Mouse (Mus musculus) heart, embryonic 11.5 days (tissue): ENCODE data around the gene Msl1. TPM values are rescaled to one million over a fixed set of nuclear protein-coding genes. Genes with fewer than 3 reads are reported as not detected.

Experiments
- ATAC-seq: fragments of 200-750 bp; cut with Nextera tagmentation; replicated peaks from 2 replicates; pipeline ENCODE4 v1.8.0; 2017; ENCODE audit warnings: moderate library complexity; ENCODE audit not compliant: insufficient number of reproducible peaks, low FRiP score, low TSS enrichment
- H3K27ac ChIP-seq: fragments of 300-500 bp; sonication (generic); 2 replicates; pipeline ENCODE4 v1.5.1; 2014; ENCODE audit warnings: mild to moderate bottlenecking, low read depth, low read length
- H3K27me3 ChIP-seq: fragments of 300-500 bp; sonication (generic); 2 replicates; pipeline ENCODE4 v1.6.1; 2014; ENCODE audit warnings: mild to moderate bottlenecking, low read length, mixed read lengths; ENCODE audit not compliant: control insufficient read depth, insufficient read depth
- H3K36me3 ChIP-seq: fragments of 300-500 bp; sonication (generic); 2 replicates; pipeline ENCODE4 v1.6.1; 2014; ENCODE audit warnings: mild to moderate bottlenecking, low read length, moderate library complexity, mixed read lengths; ENCODE audit not compliant: control insufficient read depth, insufficient read depth
- H3K4me1 ChIP-seq: fragments of 300-500 bp; sonication (generic); 2 replicates; pipeline ENCODE4 v1.6.1; 2014; ENCODE audit warnings: low read length; ENCODE audit not compliant: control insufficient read depth, insufficient read depth
- H3K4me2 ChIP-seq: fragments of 300-500 bp; sonication (generic); 2 replicates; pipeline ENCODE4 v1.6.1; 2014; ENCODE audit warnings: mild to moderate bottlenecking, moderate library complexity
- H3K4me3 ChIP-seq: fragments of 300-500 bp; sonication (generic); 2 replicates; pipeline ENCODE4 v1.5.1; 2014; ENCODE audit warnings: low read depth, low read length
- H3K9ac ChIP-seq: fragments of 300-500 bp; sonication (generic); 2 replicates; pipeline ENCODE4 v1.6.1; 2014; ENCODE audit warnings: mild to moderate bottlenecking, low read depth, low read length, moderate library complexity
- H3K9me3 ChIP-seq: fragments of 300-500 bp; sonication (generic); replicated peaks from 2 replicates; pipeline ENCODE4 v1.6.1; 2016; ENCODE audit warnings: low read length; ENCODE audit not compliant: control insufficient read depth
- WGBS: fragments of 180-500 bp; shearing (Covaris S2); extraction: QIAGEN DNeasy Blood & Tissue Kit; methylation state at CpG from one replicate; pipeline ENCODE4 v1.1.7; 2014; ENCODE audit not compliant: insufficient replicate concordance; 5-methylcytosine and 5-hydroxymethylcytosine counted together
- polyA plus RNA-seq: library from polyadenylated mRNA; unstranded; fragments of >200 nt; fragmentation: Nextera tagmentation; extraction: Ambion mirVana; gene quantifications from 2 replicates; pipeline ENCODE4 v1.2.1, GENCODE M21; 2014

Msl1 gene
- polyA plus RNA-seq, 1 experiment from 2014 or later: 15.9 TPM

DNA sequence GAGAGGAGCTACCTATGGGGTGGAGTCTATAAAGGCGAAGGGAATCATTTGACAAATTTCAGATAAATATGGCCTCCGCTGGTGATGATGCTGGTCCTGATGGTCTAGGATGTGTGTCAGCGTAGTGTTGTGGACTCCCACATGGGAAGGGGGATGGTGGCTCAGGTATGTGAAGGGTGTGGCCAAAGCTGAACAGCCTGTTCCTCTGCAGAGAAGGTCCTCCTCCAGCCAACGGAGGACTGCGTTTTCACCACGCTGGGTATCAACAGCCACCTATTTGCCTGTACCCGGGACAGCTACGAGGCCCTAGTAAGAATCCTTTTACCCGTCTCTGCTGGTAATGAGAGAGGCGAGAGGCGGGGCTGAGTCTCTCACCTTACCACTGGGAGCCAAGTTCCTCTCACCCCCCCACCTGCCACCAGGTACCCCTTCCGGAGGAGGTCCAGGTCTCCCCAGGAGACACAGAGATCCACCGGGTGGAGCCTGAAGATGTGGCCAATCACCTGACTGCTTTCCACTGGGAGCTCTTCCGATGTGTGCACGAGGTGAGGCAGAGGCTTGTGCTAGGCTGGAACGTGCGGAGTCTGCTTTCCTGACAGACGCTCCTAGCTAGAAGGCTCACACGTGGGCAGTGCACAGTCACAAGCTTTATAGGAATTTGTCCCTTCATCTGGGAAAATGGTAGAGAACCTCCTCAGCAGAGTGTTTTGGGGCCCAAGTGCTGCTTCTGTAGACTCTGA, 51.7 kb downstream of the Msl1 start:
- Histone ChIP-seq H3K27me3 (no peaks in the 10 kb centered on the region), H3K4me1 (peaks cover 6% of the 10 kb centered on the region), H3K4me2 (no peak overlapping the region), H3K9me3 (no peaks in the 10 kb centered on the region), H3K36me3 (no peaks in the 10 kb centered on the region), H3K4me3 (no peak overlapping the region), H3K27ac (no peak overlapping the region), H3K9ac (no peak overlapping the region)
- 46% methylated on average over 19 of the region's 19 CpGs for WGBS
- ATAC-seq: no peak

DNA sequence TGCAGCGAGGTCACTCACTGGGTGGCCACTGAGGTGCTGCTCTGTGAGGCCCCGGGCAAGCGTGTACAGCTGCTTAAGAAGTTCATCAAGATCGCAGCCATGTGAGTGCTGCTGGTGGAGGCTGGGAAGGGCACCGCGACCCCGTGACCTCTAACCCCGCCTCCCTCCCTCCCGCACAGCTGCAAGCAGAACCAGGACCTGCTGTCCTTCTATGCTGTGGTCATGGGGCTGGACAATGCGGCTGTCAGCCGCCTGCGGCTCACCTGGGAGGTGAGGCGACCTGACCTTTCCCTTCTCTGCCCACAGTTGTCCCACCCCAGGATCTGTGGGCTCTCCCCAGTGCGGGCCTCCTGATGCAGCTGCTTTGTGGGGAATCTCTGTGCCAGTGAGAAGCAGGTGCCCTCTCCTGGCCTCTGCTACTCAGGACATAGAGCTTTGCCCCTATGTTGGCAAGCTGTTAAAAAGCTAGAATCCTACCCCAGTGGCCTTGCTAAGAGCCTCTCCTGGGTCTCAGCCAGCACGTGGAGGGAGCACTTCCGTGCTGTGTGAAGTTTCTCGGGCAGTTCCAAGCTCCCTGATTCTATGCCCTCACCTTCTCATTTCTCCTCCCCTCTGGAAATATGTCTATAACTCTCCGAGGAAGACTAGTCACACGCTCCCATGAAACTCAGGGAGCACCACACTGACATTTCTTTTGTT, 54.0 kb downstream of the Msl1 start:
- WGBS: 13% methylated on average over 19 of the region's 19 CpGs
- H3K36me3 ChIP-seq: no peaks in the 10 kb centered on the region
- peak overlapping the region; percentile 39; the same call in 1 of the 2 replicates for H3K9ac ChIP-seq
- H3K4me1 ChIP-seq: peaks cover 12% of the 10 kb centered on the region
- no peaks in the 10 kb centered on the region for H3K9me3 ChIP-seq
- H3K4me2 ChIP-seq: peak overlapping the region; percentile 33
- H3K4me3 ChIP-seq: no peak overlapping the region
- ATAC-seq: no peak
- H3K27ac ChIP-seq: no peak overlapping the region
- no peaks in the 10 kb centered on the region for H3K27me3 ChIP-seq

DNA sequence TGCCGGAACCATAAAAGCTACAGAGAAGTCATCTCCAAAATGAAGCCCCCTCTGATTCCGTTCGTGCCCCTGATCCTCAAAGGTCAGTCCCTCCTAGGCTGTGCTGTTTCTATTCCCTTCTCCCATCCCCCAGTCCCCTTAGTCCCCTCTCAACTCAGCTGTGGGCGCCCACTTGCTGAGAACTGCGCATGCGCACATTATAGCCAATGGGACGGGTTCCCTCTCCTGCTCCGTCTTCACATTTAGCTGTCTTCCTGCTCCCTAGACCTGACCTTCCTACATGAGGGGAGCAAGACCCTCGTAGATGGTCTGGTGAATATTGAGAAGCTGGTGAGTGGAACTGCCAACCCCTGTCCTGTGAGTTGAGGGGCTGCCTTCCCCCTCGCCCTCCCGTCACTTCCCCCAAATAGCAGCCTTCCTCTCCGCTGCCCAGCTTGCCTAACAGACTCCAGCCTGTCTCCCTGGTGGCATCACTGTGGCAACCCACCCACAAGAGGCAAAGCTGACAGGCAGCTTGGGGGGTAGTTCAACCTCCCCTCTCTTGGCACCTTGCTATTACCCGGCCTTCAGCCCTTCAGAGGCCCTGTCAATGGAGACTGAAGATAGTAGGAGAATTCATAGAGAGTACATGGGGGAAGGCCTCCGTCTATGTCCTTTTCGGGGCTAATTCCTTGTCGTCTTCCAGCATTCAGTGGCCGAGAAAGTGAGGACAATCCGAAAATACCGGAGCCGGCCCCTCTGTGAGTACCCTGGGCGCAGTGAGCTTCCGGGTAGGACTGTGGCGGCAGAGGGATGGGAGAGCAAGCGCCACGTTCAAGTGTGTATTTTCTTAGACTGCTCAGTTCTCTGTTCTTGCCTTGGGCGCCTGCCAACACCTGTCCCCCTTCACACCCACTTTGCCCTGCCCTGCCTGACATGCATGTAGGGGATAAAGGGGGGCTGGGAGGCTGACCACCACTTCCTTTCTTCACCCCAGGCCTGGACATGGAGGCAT, 55.1 kb downstream of the Msl1 start:
- Histone ChIP-seq H3K9me3 (no peaks in the 10 kb centered on the region), H3K27ac (no peak overlapping the region), H3K9ac (no peak overlapping the region), H3K4me1 (peaks cover 12% of the 10 kb centered on the region), H3K36me3 (no peaks in the 10 kb centered on the region), H3K4me3 (no peak overlapping the region), H3K4me2 (no peak overlapping the region), H3K27me3 (no peaks in the 10 kb centered on the region)
- 67% methylated on average over 26 of the region's 26 CpGs for WGBS
- no peak for ATAC-seq

DNA sequence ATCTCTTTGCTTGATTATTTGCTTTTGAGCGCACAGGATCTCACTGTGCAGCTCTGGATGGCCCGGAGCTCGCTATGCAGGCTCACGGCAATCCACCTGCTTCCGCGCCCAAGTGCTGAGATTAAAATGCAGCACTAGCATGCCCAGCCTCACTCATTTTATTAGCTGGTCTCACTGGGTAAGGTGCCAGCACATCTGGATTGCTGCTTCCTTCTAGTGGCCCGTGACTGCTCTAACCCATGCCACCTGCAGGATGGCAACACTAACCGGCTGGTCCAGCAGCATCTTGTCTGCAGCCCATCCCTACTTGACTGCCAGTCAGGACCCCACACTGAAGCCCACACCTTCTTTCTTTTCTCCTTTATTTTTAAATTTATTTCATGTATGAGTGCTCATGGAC, 58.8 kb downstream of the Msl1 start:
- Histone ChIP-seq H3K4me1 (peaks cover 10% of the 10 kb centered on the region), H3K4me3 (no peak overlapping the region), H3K36me3 (no peaks in the 10 kb centered on the region), H3K9me3 (no peaks in the 10 kb centered on the region), H3K9ac (no peak overlapping the region), H3K27ac (no peak overlapping the region), H3K27me3 (no peaks in the 10 kb centered on the region), H3K4me2 (no peak overlapping the region)
- ATAC-seq: no peak
- 88% methylated on average over 8 of the region's 8 CpGs for WGBS

DNA sequence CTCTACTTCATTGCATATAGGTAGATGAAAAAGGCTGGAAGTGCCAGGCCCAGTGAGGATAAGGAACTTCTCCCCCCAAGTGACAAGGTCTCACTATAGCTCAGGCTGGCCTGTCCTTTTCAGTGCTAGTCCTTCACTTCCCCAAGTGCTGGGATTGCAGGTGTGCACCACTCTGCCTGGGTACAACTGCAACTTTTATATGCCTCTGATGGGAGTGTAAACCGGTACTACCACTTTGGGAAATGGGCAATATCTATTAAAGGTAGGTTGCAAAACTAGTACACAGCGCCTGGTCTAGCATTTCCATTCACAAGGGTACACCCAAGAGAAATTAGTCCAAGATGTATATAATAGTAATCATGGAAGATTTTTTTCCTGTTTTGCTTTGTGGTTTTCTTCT, 59.3 kb downstream of the Msl1 start:
- no peak overlapping the region for H3K9ac ChIP-seq
- H3K4me3 ChIP-seq: no peak overlapping the region
- H3K27me3 ChIP-seq: no peaks in the 10 kb centered on the region
- H3K4me1 ChIP-seq: peaks cover 6% of the 10 kb centered on the region; the same call in 1 of the 2 replicates
- no peaks in the 10 kb centered on the region for H3K9me3 ChIP-seq
- no peak overlapping the region for H3K4me2 ChIP-seq
- no peak overlapping the region for H3K27ac ChIP-seq
- no peak for ATAC-seq
- 89% methylated on average over 2 of the region's 2 CpGs for WGBS
- H3K36me3 ChIP-seq: no peaks in the 10 kb centered on the region

Other genes with a start within 250 kb of the Msl1 start
- 0.13 TPM in 1 of 2 replicates, not detected in the other for gene Ikzf3, start 249.5 kb upstream of the Msl1 start, polyA plus RNA-seq
- 0.33 and 0.62 TPM in 2 replicates for gene Zpbp2, start 244.4 kb upstream of the Msl1 start, polyA plus RNA-seq
- gene Ormdl3, start 208.1 kb upstream of the Msl1 start, polyA plus RNA-seq: 9.6 and 15.0 TPM in 2 replicates
- gene Lrrc3c, start 197.2 kb upstream of the Msl1 start, polyA plus RNA-seq: not detected in 2 replicates
- 0.34 and 0.44 TPM in 2 replicates for gene Gm12355, start 169.9 kb upstream of the Msl1 start, polyA plus RNA-seq
- gene Gsdma3, start 169.2 kb upstream of the Msl1 start, polyA plus RNA-seq: 0.14 TPM in 1 of 2 replicates, not detected in the other
- gene Gsdma2, start 148.8 kb upstream of the Msl1 start, polyA plus RNA-seq: not detected in 2 replicates
- gene Gsdma, start 131.2 kb upstream of the Msl1 start, polyA plus RNA-seq: not detected in 2 replicates
- gene Psmd3, start 113.0 kb upstream of the Msl1 start, polyA plus RNA-seq: 122 and 131 TPM in 2 replicates
- not detected in 2 replicates for gene Csf3, start 94.3 kb upstream of the Msl1 start, polyA plus RNA-seq
- gene Med24, start 66.1 kb upstream of the Msl1 start, polyA plus RNA-seq: 31.6 and 42.1 TPM in 2 replicates
- 32.2 and 35.7 TPM in 2 replicates for gene Thra, start 54.9 kb upstream of the Msl1 start, polyA plus RNA-seq
- gene Nr1d1, start 20.2 kb upstream of the Msl1 start, polyA plus RNA-seq: 5.6 and 6.4 TPM in 2 replicates
- gene Casc3, start 9.4 kb downstream of the Msl1 start, polyA plus RNA-seq: 22.2 and 28.5 TPM in 2 replicates
- gene Rapgefl1, start 41.3 kb downstream of the Msl1 start, polyA plus RNA-seq: 0.57 and 0.73 TPM in 2 replicates
- 3.8 and 4.0 TPM in 2 replicates for gene Wipf2, start 68.1 kb downstream of the Msl1 start, polyA plus RNA-seq
- gene Cdc6, start 112.3 kb downstream of the Msl1 start, polyA plus RNA-seq: 33.6 and 34.0 TPM in 2 replicates
- 34.9 and 36.6 TPM in 2 replicates for gene Rara, start 132.3 kb downstream of the Msl1 start, polyA plus RNA-seq
- 1.3 and 1.5 TPM in 2 replicates for gene Gjd3, start 187.5 kb downstream of the Msl1 start, polyA plus RNA-seq
- 220 and 244 TPM in 2 replicates for gene Top2a, start 228.7 kb downstream of the Msl1 start, polyA plus RNA-seq
- gene Igfbp4, start 245.7 kb downstream of the Msl1 start, polyA plus RNA-seq: 284 and 289 TPM in 2 replicates